Mouse (Mus musculus) heart, postnatal 0 days (tissue): ENCODE data around the gene Spata17.

Experiments
- CTCF ChIP-seq: IDR thresholded peaks from 2 replicates; pipeline ENCODE4 v1.5.1; 2016; ENCODE audit warnings: antibody characterized with exemption, control low read depth, low read depth
- EP300 ChIP-seq: IDR thresholded peaks from 2 replicates; pipeline ENCODE4 v1.6.1; 2016; ENCODE audit warnings: antibody characterized with exemption, low read depth

- TF ChIP-seq EP300 = no peak
- no peak for TF ChIP-seq CTCF
Observed at GRCm38 (mm10) chr1:187250741-187251262, 35.5 kb upstream of the Spata17 start.
